Mouse (Mus musculus): ENCODE measurements around the gene Dnhd1.

DNA sequence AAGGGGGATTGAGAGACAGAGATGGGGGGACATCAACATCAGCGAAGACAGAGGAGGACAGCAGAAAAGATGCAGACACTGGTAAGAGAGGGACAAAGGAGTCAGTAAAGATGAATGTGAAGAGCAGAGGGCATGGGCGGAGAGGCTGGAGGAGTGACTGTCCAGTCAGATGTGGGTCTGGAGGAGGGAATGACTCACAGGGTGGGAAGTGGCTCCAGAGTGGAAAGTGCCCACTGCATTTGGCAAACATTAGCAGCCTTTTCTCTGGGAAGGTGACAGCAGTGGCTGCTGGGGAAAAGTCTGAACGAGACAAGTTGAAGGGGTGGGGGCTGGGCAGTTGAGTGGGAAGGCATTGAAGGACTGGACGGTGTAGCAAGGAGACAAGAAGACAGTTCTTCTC is 29.6 kb upstream of the Dnhd1 start:
- no peak for TF ChIP-seq POLR2A (IDR thresholded peaks at IDR 0.05; ENCODE audit: insufficient read depth, low read depth, low read length)
- no peak for TF ChIP-seq CTCF (IDR thresholded peaks at IDR 0.05; ENCODE audit: insufficient read depth, low read depth, low read length)
